Mouse (Mus musculus): ENCODE measurements around the gene Hfe. TPM values are rescaled to one million over a fixed set of nuclear protein-coding genes. Genes with fewer than 3 reads are reported as not detected.

Gene Hfe
- 0.76 TPM for polyA plus RNA-seq (2017; shearing (Covaris generic))

DNA sequence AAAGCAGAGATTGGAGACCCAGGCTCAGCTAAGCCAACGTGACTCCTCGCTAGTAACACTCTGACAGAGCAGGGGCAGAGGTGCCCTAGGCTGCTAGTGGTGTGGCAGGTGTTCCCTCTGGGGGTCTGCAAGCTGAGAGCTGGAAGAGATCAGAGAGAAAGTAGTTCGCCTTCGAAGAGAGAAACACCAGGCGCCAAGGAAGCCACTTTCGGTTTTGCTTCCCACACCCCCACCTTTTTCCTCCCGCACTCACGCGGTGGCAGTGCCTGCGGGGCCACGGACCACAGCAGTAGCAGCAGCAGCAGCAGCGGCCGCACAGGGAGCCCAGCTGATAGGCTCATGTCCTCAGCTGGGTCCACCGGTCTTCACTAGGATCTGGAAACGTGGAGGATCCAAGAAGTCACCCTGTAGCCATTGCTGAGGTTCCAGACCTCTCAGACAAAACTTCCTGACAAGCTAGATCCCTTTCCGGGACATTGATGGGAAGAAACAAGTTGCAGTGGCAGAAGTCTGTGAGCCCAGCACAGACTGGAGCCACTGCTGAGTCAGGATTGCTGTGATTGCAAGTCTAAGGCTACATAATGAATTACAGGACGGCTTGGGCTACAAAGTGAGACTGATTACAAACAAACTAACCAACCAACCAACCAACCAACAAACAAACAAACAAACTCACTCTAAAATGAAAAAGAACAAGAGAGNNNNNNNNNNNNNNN is at the start of gene Hfe:
Gene Hfe, minus strand, starts transcription at position 481 of the 716 bp plus-strand sequence.

DNA sequence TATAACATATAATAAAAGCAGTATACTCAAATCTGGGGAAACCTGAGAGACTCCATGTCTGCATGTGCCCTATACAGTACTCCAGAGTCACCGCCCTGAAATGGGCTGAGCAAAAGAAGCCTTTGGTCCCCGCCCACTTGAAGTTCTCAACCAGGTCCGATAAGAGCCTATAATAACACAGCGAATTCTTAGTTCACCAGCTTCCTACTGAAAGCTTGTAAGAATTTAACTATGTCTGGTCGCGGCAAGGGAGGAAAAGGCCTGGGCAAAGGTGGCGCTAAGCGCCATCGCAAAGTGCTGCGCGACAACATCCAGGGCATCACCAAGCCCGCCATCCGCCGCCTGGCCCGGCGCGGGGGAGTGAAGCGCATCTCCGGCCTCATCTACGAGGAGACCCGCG is 46.1 kb upstream of the Hfe start, which contains the start of gene Hist1h4b:
Gene Hist1h4b, plus strand, starts transcription at position 224 of the 400 bp plus-strand sequence.

DNA sequence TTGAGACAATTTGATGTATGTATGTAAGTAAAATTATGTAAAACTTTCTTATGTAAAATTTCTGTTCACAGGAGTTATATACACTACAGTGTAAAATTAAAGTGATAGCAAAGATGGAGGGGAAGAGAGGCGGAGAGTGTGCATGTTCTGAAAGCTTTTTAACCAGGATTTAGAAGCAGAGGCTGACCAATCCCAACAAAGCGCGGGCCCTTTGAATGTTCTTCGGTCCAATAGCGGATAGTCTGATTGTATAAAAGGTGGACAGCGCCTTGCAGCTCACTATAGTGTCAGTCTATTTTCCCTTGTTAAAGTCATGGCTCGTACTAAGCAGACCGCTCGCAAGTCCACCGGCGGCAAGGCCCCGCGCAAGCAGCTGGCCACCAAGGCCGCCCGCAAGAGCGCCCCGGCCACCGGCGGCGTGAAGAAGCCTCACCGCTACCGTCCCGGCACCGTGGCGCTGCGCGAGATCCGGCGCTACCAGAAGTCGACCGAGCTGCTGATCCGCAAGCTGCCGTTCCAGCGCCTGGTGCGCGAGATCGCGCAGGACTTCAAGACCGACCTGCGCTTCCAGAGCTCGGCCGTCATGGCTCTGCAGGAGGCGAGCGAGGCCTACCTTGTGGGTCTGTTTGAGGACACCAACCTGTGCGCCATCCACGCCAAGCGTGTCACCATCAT is 41.5 kb upstream of the Hfe start, which contains the start of gene Hist1h3b:
Gene Hist1h3b, plus strand, starts transcription at position 201 of the 675 bp plus-strand sequence.

GRCm38 (mm10) chr13:23750839-23751477 is 40.3 kb upstream of the Hfe start, which contains the start of gene Hist1h2ab:
TSS of gene Hist1h2ab (plus strand) at chr13:23751126.

GRCm38 (mm10) chr13:23746201-23747080 is 35.8 kb upstream of the Hfe start, which contains the start of gene Hist1h2bb:
TSS of gene Hist1h2bb (plus strand) at chr13:23746734.

DNA sequence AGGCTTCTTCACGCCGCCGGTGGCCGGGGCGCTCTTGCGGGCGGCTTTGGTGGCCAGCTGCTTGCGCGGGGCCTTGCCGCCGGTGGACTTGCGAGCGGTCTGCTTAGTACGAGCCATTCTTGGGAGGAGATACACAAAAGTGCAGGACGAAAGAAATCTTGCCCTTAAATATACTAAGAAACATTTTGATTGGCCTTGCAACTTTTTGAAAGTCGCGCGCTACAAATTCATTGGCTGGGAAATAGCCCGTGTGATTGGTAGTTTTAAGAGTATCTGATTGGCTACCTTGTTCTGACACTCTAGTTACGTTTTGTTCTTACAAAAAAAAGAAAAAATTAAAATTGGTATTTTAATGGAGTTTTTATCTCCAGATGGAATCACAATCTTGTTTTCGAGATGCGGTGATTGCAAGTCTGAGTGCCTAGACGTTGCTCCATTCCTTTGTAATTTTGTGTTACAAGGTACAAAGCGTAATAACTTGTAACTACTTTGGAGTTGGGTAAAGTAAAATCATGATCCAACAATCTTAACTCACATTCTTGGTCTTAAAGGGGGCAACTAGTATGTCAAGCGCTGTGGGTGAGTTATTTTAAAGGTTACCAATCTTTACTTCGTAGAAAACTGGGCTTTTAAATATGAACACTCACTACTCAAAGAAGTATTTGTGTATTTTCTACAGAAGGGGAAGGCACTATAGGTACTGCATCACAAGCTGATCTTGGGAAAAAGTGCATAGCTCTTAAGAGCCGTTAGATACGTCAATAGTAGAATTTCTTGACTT is 34.9 kb upstream of the Hfe start, which contains the start of gene Hist1h3c:
Gene Hist1h3c, minus strand, starts transcription at position 222 of the 781 bp plus-strand sequence.

DNA sequence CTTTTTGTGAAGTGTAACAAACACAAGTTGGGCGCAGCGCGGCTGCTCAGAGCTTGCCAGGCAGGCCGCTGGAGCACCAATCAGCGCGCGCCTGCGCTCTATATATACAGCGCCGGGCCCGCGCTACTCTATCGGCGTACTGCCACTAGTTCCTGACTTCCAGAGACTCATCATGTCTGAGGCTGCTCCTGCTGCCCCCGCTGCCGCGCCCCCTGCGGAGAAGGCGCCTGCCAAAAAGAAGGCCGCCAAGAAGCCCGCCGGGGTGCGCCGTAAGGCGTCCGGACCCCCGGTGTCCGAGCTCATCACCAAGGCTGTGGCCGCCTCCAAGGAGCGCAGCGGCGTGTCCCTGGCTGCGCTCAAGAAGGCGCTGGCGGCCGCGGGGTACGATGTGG is 28.0 kb upstream of the Hfe start, which contains the start of gene Hist1h1c:
Gene Hist1h1c, plus strand, starts transcription at position 132 of the 392 bp plus-strand sequence.

DNA sequence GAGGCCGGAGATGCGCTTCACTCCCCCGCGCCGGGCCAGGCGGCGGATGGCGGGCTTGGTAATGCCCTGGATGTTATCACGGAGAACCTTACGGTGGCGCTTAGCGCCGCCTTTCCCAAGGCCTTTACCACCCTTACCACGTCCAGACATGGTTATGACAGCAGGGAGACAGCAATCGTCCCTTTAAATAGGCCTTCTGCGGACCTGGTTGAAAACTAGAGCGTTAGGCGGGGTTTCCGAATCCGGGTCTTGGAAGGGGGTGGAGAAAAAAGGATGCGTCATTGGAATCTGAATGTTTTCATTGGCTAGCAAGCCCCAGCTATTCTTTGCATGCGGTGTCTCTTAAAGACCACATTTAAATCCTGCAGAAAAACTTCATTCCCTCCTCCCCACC is 12.4 kb downstream of the Hfe start, which contains the start of gene Hist1h4c:
Gene Hist1h4c, minus strand, starts transcription at position 155 of the 394 bp plus-strand sequence.

GRCm38 (mm10) chr13:23695514-23695913 is 15.1 kb downstream of the Hfe start, which contains the start of gene Hist1h1t:
TSS of gene Hist1h1t (plus strand) at chr13:23695814.

GRCm38 (mm10) chr13:23683755-23684281 is 26.8 kb downstream of the Hfe start, which contains the start of the genes Hist1h2ac and Hist1h2bc:
TSS of gene Hist1h2ac (minus strand) at chr13:23683948.
TSS of gene Hist1h2bc (plus strand) at chr13:23684199.

Other genes with a start within 250 kb of the Hfe start
- gene Btn1a1, start 245.0 kb downstream of the Hfe start, polyA plus RNA-seq (2017; shearing (Covaris generic)) = not detected
- gene Btn2a2, start 222.0 kb downstream of the Hfe start, polyA plus RNA-seq (2017; shearing (Covaris generic)) = not detected
- 3.7 TPM for gene Hist1h4h, start 179.8 kb downstream of the Hfe start, polyA plus RNA-seq (2017; shearing (Covaris generic))
- gene Hist1h2af, start 176.9 kb downstream of the Hfe start, polyA plus RNA-seq (2017; shearing (Covaris generic)) = not detected
- gene Hist1h3g, start 175.4 kb downstream of the Hfe start, polyA plus RNA-seq (2017; shearing (Covaris generic)) = 0.77 TPM
- not detected for gene Hist1h2bh, start 167.5 kb downstream of the Hfe start, polyA plus RNA-seq (2017; shearing (Covaris generic))
- gene Hist1h3f, start 166.8 kb downstream of the Hfe start, polyA plus RNA-seq (2017; shearing (Covaris generic)) = not detected
- 0.90 TPM for gene Hist1h4f, start 159.2 kb downstream of the Hfe start, polyA plus RNA-seq (2017; shearing (Covaris generic))
- gene Hist1h1d, start 157.6 kb downstream of the Hfe start, polyA plus RNA-seq (2017; shearing (Covaris generic)) = 0.50 TPM
- gene Hist1h3e, start 148.5 kb downstream of the Hfe start, polyA plus RNA-seq (2017; shearing (Covaris generic)) = 1.3 TPM
- gene Hist1h2ae, start 139.6 kb downstream of the Hfe start, polyA plus RNA-seq (2017; shearing (Covaris generic)) = 6.5 TPM
- 6.1 TPM for gene Hist1h2bg, start 139.5 kb downstream of the Hfe start, polyA plus RNA-seq (2017; shearing (Covaris generic))
- gene Hist1h2bf, start 136.7 kb downstream of the Hfe start, polyA plus RNA-seq (2017; shearing (Covaris generic)) = 1.1 TPM
- gene Hist1h2ad, start 136.5 kb downstream of the Hfe start, polyA plus RNA-seq (2017; shearing (Covaris generic)) = not detected
- gene Hist1h3d, start 135.1 kb downstream of the Hfe start, polyA plus RNA-seq (2017; shearing (Covaris generic)) = not detected
- 40.6 TPM for gene Hist1h4d, start 129.3 kb downstream of the Hfe start, polyA plus RNA-seq (2017; shearing (Covaris generic))
- gene Hist1h2be, start 89.7 kb downstream of the Hfe start, polyA plus RNA-seq (2017; shearing (Covaris generic)) = 5.0 TPM
- gene Hist1h1e, start 88.3 kb downstream of the Hfe start, polyA plus RNA-seq (2017; shearing (Covaris generic)) = 15.3 TPM
- 0.24 TPM for gene Hist1h2ac, start 26.9 kb downstream of the Hfe start, polyA plus RNA-seq (2017; shearing (Covaris generic))
- gene Hist1h2bc, start 26.7 kb downstream of the Hfe start, polyA plus RNA-seq (2017; shearing (Covaris generic)) = 13.7 TPM
- gene Hist1h1t, start 15.0 kb downstream of the Hfe start, polyA plus RNA-seq (2017; shearing (Covaris generic)) = not detected
- 4.1 TPM for gene Hist1h4c, start 12.4 kb downstream of the Hfe start, polyA plus RNA-seq (2017; shearing (Covaris generic))
- 15.9 TPM for gene Hist1h1c, start 28.0 kb upstream of the Hfe start, polyA plus RNA-seq (2017; shearing (Covaris generic))
- gene Hist1h3c, start 34.7 kb upstream of the Hfe start, polyA plus RNA-seq (2017; shearing (Covaris generic)) = not detected
- gene Hist1h2bb, start 35.9 kb upstream of the Hfe start, polyA plus RNA-seq (2017; shearing (Covaris generic)) = 1.2 TPM
- gene Hist1h2ab, start 40.3 kb upstream of the Hfe start, polyA plus RNA-seq (2017; shearing (Covaris generic)) = 2.7 TPM
- not detected for gene Hist1h3b, start 41.4 kb upstream of the Hfe start, polyA plus RNA-seq (2017; shearing (Covaris generic))
- gene Hist1h4b, start 46.2 kb upstream of the Hfe start, polyA plus RNA-seq (2017; shearing (Covaris generic)) = 18.1 TPM
- gene Hist1h4a, start 50.4 kb upstream of the Hfe start, polyA plus RNA-seq (2017; shearing (Covaris generic)) = not detected
- gene Hist1h3a, start 51.5 kb upstream of the Hfe start, polyA plus RNA-seq (2017; shearing (Covaris generic)) = 2.4 TPM
- 1.8 TPM for gene Hist1h1a, start 52.8 kb upstream of the Hfe start, polyA plus RNA-seq (2017; shearing (Covaris generic))
- not detected for gene Trim38, start 59.1 kb upstream of the Hfe start, polyA plus RNA-seq (2017; shearing (Covaris generic))
- not detected for gene Slc17a2, start 96.1 kb upstream of the Hfe start, polyA plus RNA-seq (2017; shearing (Covaris generic))
- gene Slc17a3, start 128.6 kb upstream of the Hfe start, polyA plus RNA-seq (2017; shearing (Covaris generic)) = not detected
- not detected for gene Slc17a1, start 156.9 kb upstream of the Hfe start, polyA plus RNA-seq (2017; shearing (Covaris generic))
- gene Slc17a4, start 204.2 kb upstream of the Hfe start, polyA plus RNA-seq (2017; shearing (Covaris generic)) = not detected
- gene Hist1h2ba, start 223.3 kb upstream of the Hfe start, polyA plus RNA-seq (2017; shearing (Covaris generic)) = not detected
- not detected for gene Hist1h2aa, start 223.6 kb upstream of the Hfe start, polyA plus RNA-seq (2017; shearing (Covaris generic))

Data from activated CD4-positive, CD25-positive, alpha-beta regulatory T cell, adult 9 weeks (primary cell).